Mouse (Mus musculus): ENCODE data around the gene Pbx3. TPM values are rescaled to one million over a fixed set of nuclear protein-coding genes. Genes with fewer than 3 reads are reported as not detected.

Gene Pbx3
- polyA plus RNA-seq, 1 experiment from 2014 or later = 133 TPM

DNA sequence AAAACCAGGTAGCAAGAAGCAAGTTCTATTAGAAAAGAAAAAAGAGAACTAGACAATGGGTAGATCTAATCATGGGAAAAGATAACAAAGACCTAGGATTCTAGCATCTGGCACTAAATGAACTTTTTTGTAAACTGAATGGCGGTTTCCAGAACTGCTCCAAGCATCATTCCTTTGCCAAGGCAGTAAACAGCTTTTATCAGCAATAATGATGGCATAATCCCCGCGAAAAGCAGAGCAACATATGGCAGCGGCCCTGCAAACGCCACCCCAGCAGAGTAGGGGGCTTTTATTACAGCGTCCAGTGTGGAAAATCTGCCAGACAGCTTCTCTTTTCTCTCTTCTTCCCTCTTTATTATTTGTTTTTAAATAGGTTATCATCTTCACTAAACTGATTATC is 93.2 kb downstream of the Pbx3 start:
- ATAC-seq (ENCODE audit: low FRiP score) = no peak
- H3K4me1 ChIP-seq (replicated peaks) = peaks cover 59% of the 10 kb centered on the region
- 20% methylated on average over 6 of the region's 6 CpGs for WGBS
- peak overlapping the region; percentile 79 for H3K27ac ChIP-seq
- no peak overlapping the region for H3K4me3 ChIP-seq
- no peaks in the 10 kb centered on the region for H3K36me3 ChIP-seq
- H3K4me2 ChIP-seq = peak overlapping the region; percentile 26
- no peaks in the 10 kb centered on the region for H3K9me3 ChIP-seq
- no peaks in the 10 kb centered on the region for H3K27me3 ChIP-seq
- H3K9ac ChIP-seq = peak overlapping the region; percentile 43; the same call in 1 of the 2 replicates

DNA sequence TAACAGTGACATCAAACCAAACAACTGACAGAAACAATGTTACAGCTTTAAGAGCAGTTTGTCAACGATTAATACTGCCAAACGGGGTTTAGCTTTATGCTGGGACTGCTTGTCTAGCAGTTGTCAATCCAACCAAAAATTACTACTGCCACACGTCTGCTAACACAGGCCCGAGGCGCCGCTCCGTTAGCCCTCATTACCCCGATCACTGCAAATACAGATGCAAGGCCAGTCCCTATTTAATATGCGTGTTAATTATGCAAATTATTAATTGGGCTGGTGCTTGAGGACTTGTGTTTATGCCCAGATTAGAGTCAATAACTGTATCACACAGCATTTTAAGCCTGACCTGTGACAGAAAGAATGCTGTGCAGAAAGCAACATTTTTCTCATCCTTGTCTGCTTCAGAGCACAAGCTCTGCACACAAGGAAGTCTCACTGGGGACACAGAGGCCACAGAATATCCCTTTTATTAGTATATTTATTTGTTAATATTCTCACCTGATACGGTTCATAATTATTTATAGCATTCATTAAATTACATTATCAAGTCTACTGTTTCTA is 97.2 kb downstream of the Pbx3 start:
- H3K4me2 ChIP-seq = peak overlapping the region; percentile 15; the same call in 1 of the 2 replicates
- H3K9ac ChIP-seq = no peak overlapping the region
- H3K4me3 ChIP-seq = no peak overlapping the region
- 41% methylated on average over 10 of the region's 10 CpGs for WGBS
- H3K27ac ChIP-seq = peak overlapping the region; percentile 80
- no peaks in the 10 kb centered on the region for H3K36me3 ChIP-seq
- peaks cover 44% of the 10 kb centered on the region for H3K4me1 ChIP-seq (replicated peaks)
- ATAC-seq (ENCODE audit: low FRiP score) = peak; percentile 54
- no peaks in the 10 kb centered on the region for H3K9me3 ChIP-seq
- H3K27me3 ChIP-seq = no peaks in the 10 kb centered on the region

DNA sequence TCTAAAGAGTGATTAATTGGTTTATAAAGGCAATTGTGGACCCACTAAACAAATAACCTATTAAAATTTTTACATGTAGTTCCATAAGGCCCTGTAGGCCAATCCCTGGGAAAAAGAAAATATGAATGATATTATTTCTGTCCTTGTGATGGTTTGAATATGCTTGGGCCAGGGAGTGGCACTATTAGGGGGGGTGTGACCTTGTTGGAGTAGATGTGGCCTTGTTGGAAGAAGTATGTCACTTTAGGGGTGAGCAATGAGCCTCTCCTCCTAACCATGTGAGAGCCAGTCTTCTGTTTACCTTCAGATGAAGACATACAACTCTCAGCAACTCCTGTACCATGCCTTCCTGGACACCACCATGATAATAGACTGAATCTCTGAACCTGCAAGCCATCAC is 110.9 kb downstream of the Pbx3 start:
- Histone ChIP-seq H3K27ac (0 out of 2 replicates have a peak overlapping the region, but pooled peaks have one; percentile 56), H3K36me3 (no peaks in the 10 kb centered on the region), H3K27me3 (no peaks in the 10 kb centered on the region), H3K9me3 (no peaks in the 10 kb centered on the region), H3K9ac (no peak overlapping the region), H3K4me3 (no peak overlapping the region), H3K4me1 (replicated peaks) (peaks cover 29% of the 10 kb centered on the region), H3K4me2 (no peak overlapping the region)
- ATAC-seq (ENCODE audit: low FRiP score) = no peak

DNA sequence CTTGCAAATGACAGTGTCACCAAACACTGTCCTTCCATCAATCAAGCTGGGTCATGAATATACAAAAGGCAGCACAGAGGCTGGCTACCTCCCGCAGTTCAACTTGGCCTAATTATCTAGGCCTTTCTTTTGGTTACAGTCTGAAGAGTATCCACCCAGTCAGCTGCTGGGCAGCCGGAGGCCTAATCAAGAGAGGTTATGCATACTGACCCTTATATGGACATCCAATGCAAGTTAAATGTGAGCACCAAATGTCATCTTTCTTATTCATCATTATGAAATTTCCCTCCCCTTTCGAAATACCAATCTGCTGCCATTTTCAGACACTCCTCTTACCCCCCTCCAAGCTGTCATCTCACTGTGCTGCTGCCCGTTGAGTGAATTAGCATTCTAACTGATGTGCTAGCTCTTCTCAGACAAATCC is 112.3 kb downstream of the Pbx3 start:
- no peaks in the 10 kb centered on the region for H3K9me3 ChIP-seq
- no peaks in the 10 kb centered on the region for H3K36me3 ChIP-seq
- peaks cover 41% of the 10 kb centered on the region for H3K4me1 ChIP-seq (replicated peaks)
- no peak overlapping the region for H3K4me3 ChIP-seq
- WGBS = 12% methylated on average over 4 of the region's 4 CpGs
- peak; percentile 54; the same call in 1 of the 2 replicates for ATAC-seq (ENCODE audit: low FRiP score)
- H3K4me2 ChIP-seq = no peak overlapping the region
- no peak overlapping the region for H3K9ac ChIP-seq
- H3K27ac ChIP-seq = peak overlapping the region; percentile 56
- no peaks in the 10 kb centered on the region for H3K27me3 ChIP-seq

DNA sequence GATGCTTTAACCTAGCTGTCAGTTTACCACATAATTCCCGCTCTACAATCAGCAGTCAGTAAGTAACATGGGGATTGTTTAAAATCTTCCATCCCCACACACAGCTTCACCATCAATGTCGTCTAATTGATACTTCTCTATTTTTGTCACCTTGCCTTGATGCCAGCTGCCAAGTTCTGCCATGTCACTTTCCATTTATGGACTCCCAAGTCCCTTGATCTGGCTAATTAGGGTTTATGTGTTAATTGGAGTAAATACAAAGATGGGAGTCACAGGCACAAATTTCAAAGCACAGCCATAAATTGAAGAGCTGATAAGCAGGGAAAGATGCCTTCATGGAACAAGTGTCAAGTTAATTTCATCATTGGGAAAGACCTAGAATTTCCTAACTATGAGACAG is 114.7 kb downstream of the Pbx3 start:
- Histone ChIP-seq H3K36me3 (no peaks in the 10 kb centered on the region), H3K9ac (no peak overlapping the region), H3K4me2 (no peak overlapping the region), H3K27ac (no peak overlapping the region), H3K27me3 (no peaks in the 10 kb centered on the region), H3K9me3 (no peaks in the 10 kb centered on the region), H3K4me3 (no peak overlapping the region), H3K4me1 (replicated peaks) (peaks cover 56% of the 10 kb centered on the region)
- no peak for ATAC-seq (ENCODE audit: low FRiP score)
- 57% methylated on average over 2 of the region's 2 CpGs for WGBS

DNA sequence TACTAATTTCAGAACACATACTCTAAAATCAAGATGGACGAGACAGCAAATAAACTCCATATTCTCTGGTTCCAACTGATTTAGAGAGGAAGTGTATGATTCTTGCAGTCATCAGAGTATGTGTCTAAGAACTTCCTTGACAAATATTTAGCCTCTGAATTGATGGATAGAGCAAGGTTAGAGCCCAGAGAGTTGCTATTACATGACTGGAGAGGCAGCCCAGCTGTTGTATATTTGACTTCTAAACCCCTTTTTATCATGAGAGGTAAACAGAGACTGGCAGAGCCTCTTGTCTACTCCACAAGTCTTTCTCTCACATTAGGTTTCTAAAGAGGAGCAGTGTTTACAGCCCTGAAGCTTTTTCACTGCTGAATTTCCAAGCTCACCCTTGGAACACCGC is 115.3 kb downstream of the Pbx3 start:
- H3K27me3 ChIP-seq = no peaks in the 10 kb centered on the region
- no peak overlapping the region; the same call in 1 of the 2 replicates for H3K27ac ChIP-seq
- no peak overlapping the region for H3K9ac ChIP-seq
- H3K9me3 ChIP-seq = no peaks in the 10 kb centered on the region
- no peak overlapping the region for H3K4me3 ChIP-seq
- H3K4me2 ChIP-seq = no peak overlapping the region
- 87% methylated on average over 2 of the region's 2 CpGs for WGBS
- no peaks in the 10 kb centered on the region for H3K36me3 ChIP-seq
- no peak for ATAC-seq (ENCODE audit: low FRiP score)
- peaks cover 62% of the 10 kb centered on the region for H3K4me1 ChIP-seq (replicated peaks)

DNA sequence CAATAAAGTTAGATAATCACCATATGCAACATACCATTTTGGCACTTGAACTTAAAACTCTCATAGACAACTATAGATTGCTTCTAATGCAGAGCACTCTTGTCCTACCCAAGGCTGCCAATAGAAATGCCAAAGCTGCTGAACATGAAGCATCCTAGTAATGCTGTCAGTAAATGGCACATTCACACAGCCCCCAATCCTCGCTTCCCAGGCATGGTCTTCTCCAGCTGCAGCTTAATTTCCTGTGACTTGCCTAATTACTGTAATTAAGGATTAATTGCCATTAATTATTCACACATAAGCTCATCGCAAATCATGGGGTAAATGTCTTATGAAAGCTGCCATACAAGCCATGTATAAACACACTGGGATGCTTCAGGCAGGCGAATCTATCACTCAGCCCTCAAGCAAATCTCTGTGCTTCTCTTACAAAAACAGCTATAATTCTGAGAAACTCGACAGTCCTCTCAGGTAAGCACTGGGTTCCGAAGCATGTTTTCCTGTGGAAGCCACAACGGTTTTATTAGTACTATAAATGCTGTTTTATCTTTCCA is 116.9 kb downstream of the Pbx3 start:
- 0 out of 2 replicates have a peak overlapping the region, but pooled peaks have one; percentile 19 for H3K9ac ChIP-seq
- no peak overlapping the region for H3K27ac ChIP-seq
- WGBS = 54% methylated on average over 6 of the region's 6 CpGs
- no peak overlapping the region for H3K4me3 ChIP-seq
- no peak overlapping the region for H3K4me2 ChIP-seq
- H3K9me3 ChIP-seq = no peaks in the 10 kb centered on the region
- H3K27me3 ChIP-seq = no peaks in the 10 kb centered on the region
- no peaks in the 10 kb centered on the region for H3K36me3 ChIP-seq
- ATAC-seq (ENCODE audit: low FRiP score) = 0 out of 2 replicates have a peak, but pooled peaks have one; percentile 49
- peaks cover 61% of the 10 kb centered on the region for H3K4me1 ChIP-seq (replicated peaks)

DNA sequence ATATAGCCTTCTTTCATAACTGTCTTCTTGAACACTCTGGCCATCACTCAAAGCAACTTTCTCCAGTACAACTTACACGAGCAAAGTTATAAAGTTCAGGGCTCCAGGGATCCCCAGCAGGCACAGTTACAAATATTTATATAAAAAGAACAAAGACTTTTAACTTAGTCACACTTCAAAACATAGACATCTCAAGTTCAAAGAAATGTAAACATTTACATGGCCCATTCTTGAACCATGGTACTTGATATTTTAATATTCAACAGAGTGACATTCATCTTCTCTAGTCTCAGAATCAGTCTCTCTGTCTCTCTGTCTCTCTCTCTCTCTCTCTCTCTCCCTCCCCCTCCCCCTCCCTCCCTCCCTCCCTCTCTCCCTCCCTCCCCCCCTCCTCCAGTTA is 119.3 kb downstream of the Pbx3 start:
- peaks cover 72% of the 10 kb centered on the region for H3K4me1 ChIP-seq (replicated peaks)
- H3K4me2 ChIP-seq = no peak overlapping the region
- 33% methylated on average over 1 of the region's 1 CpGs for whole genome bisulfite sequencing
- no peaks in the 10 kb centered on the region for H3K36me3 ChIP-seq
- no peak for ATAC-seq (ENCODE audit: low FRiP score)
- H3K4me3 ChIP-seq = no peak overlapping the region
- H3K27me3 ChIP-seq = no peaks in the 10 kb centered on the region
- H3K9me3 ChIP-seq = no peaks in the 10 kb centered on the region
- no peak overlapping the region for H3K9ac ChIP-seq
- H3K27ac ChIP-seq = peak overlapping the region; percentile 49

DNA sequence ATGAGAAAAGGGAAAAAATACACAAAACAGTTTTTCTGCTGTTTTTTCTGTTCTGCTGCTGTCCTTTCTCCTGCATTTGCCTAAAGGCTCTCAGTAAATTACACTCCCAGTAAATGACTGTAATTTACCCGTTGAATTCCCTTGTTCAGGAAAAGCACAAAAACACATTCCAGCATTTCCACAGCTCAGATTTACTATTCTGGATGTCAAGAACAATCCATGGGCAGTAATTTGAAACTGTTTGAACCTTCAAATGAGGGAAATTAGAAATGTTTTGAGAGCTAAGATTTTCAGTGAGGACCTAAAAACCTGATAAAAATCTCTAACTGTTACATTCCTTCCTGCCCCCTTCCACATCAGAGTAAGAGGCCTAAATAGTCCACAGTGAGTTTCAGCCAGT is 119.8 kb downstream of the Pbx3 start:
- 20% methylated on average over 1 of the region's 1 CpGs for WGBS
- H3K36me3 ChIP-seq = no peaks in the 10 kb centered on the region
- peaks cover 72% of the 10 kb centered on the region for H3K4me1 ChIP-seq (replicated peaks)

DNA sequence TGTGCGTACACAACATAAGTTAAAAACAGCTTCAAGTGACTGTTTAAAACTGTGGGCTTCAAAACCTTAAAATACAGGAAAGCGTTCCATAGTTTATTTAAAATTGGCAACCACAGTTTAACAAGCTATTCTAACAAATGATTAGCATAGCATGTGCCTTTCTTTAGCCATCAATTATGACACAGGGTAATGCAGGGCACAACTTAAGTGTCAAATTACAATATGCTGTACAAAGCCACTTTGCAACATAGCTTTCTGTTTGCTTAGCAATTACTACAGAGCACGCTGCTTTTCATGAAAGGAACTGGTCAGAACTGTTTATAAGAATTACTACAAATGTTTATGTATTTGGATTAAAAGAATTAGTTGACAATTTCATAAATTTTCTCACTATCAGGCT is 120.7 kb downstream of the Pbx3 start:
- Histone ChIP-seq H3K9ac (no peak overlapping the region), H3K27me3 (no peaks in the 10 kb centered on the region), H3K4me3 (no peak overlapping the region), H3K27ac (peak overlapping the region; percentile 35; the same call in 1 of the 2 replicates), H3K36me3 (no peaks in the 10 kb centered on the region), H3K4me1 (replicated peaks) (peaks cover 65% of the 10 kb centered on the region), H3K4me2 (no peak overlapping the region), H3K9me3 (no peaks in the 10 kb centered on the region)
- 48% methylated on average over 3 of the region's 3 CpGs for WGBS
- ATAC-seq (ENCODE audit: low FRiP score) = no peak

More for the DNA sequence above, 119.8 kb downstream of the Pbx3 start:
- Histone ChIP-seq H3K4me3 (no peak overlapping the region), H3K9me3 (no peaks in the 10 kb centered on the region), H3K4me2 (no peak overlapping the region), H3K27ac (peak overlapping the region; percentile 49), H3K27me3 (no peaks in the 10 kb centered on the region), H3K9ac (no peak overlapping the region)
- ATAC-seq (ENCODE audit: low FRiP score) = no peak

DNA sequence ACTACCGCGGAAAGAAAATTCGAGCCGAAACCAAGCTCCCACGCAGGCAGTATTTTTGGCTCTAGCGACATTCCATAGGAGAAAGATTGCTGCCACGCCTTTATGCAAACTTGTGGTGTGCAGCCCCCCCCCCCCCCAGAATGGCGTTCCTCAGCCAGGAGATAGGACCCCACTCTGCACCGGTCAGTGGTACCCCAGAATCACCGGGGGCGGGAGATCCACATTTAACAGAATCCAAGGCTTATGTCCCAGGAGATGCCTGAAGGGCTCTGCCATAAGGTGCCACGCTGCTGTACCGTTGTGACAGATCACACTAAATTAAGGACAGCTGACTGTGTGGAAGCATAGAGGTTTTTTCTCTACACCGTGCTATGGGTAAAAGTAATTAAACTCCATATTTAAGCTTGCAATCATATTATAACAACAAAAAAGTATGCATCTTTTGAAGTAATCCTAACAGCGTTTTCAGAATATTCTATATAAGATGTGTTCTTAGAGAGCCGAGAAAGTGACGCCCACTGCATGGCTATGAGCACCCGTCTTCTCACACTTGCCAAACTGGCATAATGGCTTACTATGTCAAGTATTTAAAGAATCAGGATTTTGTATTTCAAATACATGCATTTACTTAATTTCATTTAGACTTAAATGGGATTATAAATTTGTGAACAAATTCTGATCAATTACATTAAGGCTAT is 122.8 kb downstream of the Pbx3 start:
- ATAC-seq (ENCODE audit: low FRiP score) = peak; percentile 75; the same call in 1 of the 2 replicates
- peak overlapping the region; percentile 43 for H3K4me3 ChIP-seq
- 2% methylated on average over 18 of the region's 18 CpGs for WGBS
- H3K9ac ChIP-seq = peak overlapping the region; percentile 67
- peak overlapping the region; percentile 93 for H3K27ac ChIP-seq
- H3K27me3 ChIP-seq = no peaks in the 10 kb centered on the region
- peaks cover 65% of the 10 kb centered on the region for H3K4me1 ChIP-seq (replicated peaks)
- no peaks in the 10 kb centered on the region for H3K9me3 ChIP-seq
- H3K4me2 ChIP-seq = peak overlapping the region; percentile 73
- no peaks in the 10 kb centered on the region for H3K36me3 ChIP-seq

DNA sequence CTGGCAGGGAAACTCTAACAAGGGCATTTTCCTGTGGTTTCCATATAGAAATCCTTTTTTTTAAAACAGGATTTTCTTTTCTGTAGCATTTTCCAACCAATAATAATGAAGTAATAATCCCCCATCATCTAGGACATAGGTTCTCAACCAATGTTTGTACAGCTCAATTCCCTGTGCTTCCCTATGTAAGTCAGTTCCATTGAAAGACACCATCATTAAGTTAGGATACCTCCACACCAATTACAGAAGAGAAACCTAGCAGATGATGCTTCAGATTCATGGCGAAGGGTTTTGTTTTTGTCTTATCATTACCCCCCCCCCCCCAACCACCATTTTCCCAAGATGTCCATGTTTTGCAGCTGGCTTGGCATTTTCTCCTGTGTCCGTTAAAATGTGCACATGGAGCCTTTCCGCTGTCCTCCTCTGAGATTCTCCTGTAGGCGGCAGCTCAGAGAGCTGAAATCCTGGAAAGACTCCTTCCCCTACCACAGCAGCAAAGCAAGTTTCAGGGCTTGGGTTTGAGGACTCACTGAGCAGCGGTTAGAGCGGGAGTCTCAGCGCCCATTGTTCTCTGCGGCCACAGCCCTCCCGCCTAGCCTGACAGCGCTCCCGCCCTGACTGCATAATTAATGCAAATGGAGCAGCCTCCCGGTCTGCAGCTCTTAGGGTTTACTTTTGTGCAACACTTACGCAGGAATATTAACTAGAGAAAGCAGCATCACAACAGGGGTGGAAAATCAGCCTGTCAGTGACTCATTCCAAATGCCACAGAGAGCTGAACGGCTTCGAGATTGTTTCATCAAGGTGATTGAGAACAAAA is 123.6 kb downstream of the Pbx3 start:
- Histone ChIP-seq H3K9me3 (no peaks in the 10 kb centered on the region), H3K9ac (peak overlapping the region; percentile 67), H3K4me3 (peak overlapping the region; percentile 43), H3K27me3 (no peaks in the 10 kb centered on the region), H3K36me3 (no peaks in the 10 kb centered on the region), H3K4me2 (peak overlapping the region; percentile 73), H3K4me1 (replicated peaks) (peaks cover 63% of the 10 kb centered on the region), H3K27ac (peak overlapping the region; percentile 93)
- ATAC-seq (ENCODE audit: low FRiP score) = peak; percentile 90
- 1% methylated on average over 15 of the region's 15 CpGs for WGBS

All from hindbrain, embryonic 13.5 days (tissue).